Mouse (Mus musculus) lung, embryonic 16.5 days (tissue): ENCODE results near the gene Ophn1. TPM values are rescaled to one million over a fixed set of nuclear protein-coding genes. Genes with fewer than 3 reads are reported as not detected.

Experiments used
- ATAC-seq: fragments of 200-750 bp; cut with Nextera tagmentation; 2 replicates; pipeline ENCODE4 v1.8.0; 2017; ENCODE audit warnings: low read depth, mild to moderate bottlenecking, moderate library complexity
- H3K27ac ChIP-seq: fragments of 300-500 bp; sonication (generic); 2 replicates; pipeline ENCODE4 v1.5.1; 2014; ENCODE audit warnings: mild to moderate bottlenecking, control low read depth, low read length
- H3K27me3 ChIP-seq: fragments of 300-500 bp; sonication (generic); 2 replicates; pipeline ENCODE4 v1.6.1; 2014; ENCODE audit warnings: low read depth, low read length, mixed read lengths; ENCODE audit not compliant: control insufficient read depth, insufficient read depth
- H3K36me3 ChIP-seq: fragments of 300-500 bp; sonication (generic); 2 replicates; pipeline ENCODE4 v1.6.1; 2014; ENCODE audit warnings: low read length; ENCODE audit not compliant: control insufficient read depth, insufficient read depth
- H3K4me1 ChIP-seq: fragments of 300-500 bp; sonication (generic); replicated peaks from 2 replicates; pipeline ENCODE4 v1.6.1; 2014; ENCODE audit warnings: low read length, mixed read lengths; ENCODE audit not compliant: control insufficient read depth, insufficient read depth
- H3K4me2 ChIP-seq: fragments of 300-500 bp; sonication (generic); 2 replicates; pipeline ENCODE4 v1.6.1; 2014; ENCODE audit warnings: low read depth, low read length, control low read depth
- H3K4me3 ChIP-seq: fragments of 300-500 bp; sonication (generic); 2 replicates; pipeline ENCODE4 v1.5.1; 2014; ENCODE audit warnings: mild to moderate bottlenecking, low read length, control low read depth
- H3K9ac ChIP-seq: fragments of 300-500 bp; sonication (generic); 2 replicates; pipeline ENCODE4 v1.6.1; 2014; ENCODE audit warnings: low read length, control low read depth
- H3K9me3 ChIP-seq: fragments of 300-500 bp; sonication (generic); 2 replicates; pipeline ENCODE4 v1.6.1; 2016; ENCODE audit warnings: low read length; ENCODE audit not compliant: control insufficient read depth
- WGBS: fragments of 180-500 bp; shearing (Covaris S2); extraction: QIAGEN DNeasy Blood & Tissue Kit; methylation state at CpG from one replicate; pipeline ENCODE4 v1.1.7; 2014; 5-methylcytosine and 5-hydroxymethylcytosine counted together
- polyA plus RNA-seq: library from polyadenylated mRNA; unstranded; fragments of >200 nt; fragmentation: Nextera tagmentation; extraction: Ambion mirVana; gene quantifications from 2 replicates; pipeline ENCODE4 v1.2.1, GENCODE M21; 2015

Ophn1 gene
- polyA plus RNA-seq, 1 experiment from 2014 or later = 19.1 TPM

DNA sequence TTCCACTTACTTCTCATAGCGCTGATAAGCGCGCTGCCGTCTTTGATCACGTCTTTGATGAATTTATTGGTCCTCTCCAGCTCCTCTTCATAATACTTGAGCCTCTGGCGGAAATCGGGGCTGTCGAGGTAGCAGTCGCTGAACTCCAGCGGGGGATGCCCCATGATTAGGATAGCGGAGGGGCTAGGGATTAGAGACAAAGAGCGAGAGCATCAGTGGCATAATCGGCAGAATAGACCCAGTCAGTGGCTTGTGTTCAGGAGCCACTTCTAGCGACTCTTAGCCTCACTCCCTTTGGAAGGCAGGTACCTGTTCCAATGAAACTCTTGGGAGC, 786 bp downstream of the Ophn1 start:
- 0 out of 2 replicates have a peak, but pooled peaks cover 5% of the 10 kb centered on the region for H3K4me1 ChIP-seq
- H3K9ac ChIP-seq = peak overlapping the region; percentile 58
- ATAC-seq = 0 out of 2 replicates have a peak, but pooled peaks have one; percentile 6
- H3K27me3 ChIP-seq = peaks cover 3% of the 10 kb centered on the region; the same call in 1 of the 2 replicates
- H3K4me3 ChIP-seq = peak overlapping the region; percentile 60
- WGBS = 13% methylated on average over 14 of the region's 14 CpGs
- H3K9me3 ChIP-seq = no peaks in the 10 kb centered on the region
- peak overlapping the region; percentile 68 for H3K4me2 ChIP-seq
- H3K36me3 ChIP-seq = no peaks in the 10 kb centered on the region
- H3K27ac ChIP-seq = peak overlapping the region; percentile 83

DNA sequence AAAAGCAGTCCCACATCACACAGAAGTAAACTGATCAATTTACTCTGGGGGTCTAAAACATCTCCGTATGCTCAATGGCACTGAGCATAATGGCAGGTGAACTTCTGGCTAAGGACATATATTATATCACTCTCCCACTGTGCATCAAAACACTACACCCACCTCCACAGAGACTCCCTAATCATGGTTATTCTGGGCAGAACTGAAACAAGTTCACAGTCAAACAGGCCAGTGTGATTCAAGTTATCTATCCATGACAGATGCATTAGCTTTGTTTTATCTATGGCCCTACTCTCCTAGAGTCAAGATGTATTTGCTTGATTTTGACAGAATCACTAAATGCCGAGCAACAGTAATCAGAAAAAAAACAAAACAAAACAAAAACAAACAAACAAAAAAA, 8.8 kb downstream of the Ophn1 start:
- Histone ChIP-seq H3K36me3 (no peaks in the 10 kb centered on the region), H3K4me1 (no peaks in the 10 kb centered on the region), H3K27ac (no peak overlapping the region), H3K9ac (no peak overlapping the region), H3K9me3 (no peaks in the 10 kb centered on the region), H3K27me3 (no peaks in the 10 kb centered on the region; the same call in 1 of the 2 replicates), H3K4me2 (no peak overlapping the region), H3K4me3 (no peak overlapping the region)
- ATAC-seq = no peak
- WGBS = 91% methylated on average over 2 of the region's 2 CpGs

DNA sequence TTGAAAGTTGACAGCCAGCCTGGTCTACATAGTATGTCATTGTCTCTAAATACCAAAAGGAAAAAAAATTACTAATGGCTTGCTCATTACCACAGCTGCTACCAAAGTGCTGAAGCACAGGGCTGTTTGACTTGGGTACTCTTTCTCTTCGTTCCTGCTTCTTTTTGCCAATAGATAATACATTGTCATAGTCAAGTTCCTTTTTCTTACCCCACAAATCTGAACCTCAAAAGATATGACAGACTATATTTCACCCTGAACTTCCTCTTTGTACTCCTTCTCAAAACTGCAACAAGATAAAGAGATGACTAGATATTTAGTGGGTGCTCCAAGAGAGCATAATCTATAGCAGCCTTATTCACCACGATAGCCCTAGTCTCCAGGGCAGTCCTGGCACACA, 9.7 kb downstream of the Ophn1 start:
- Histone ChIP-seq H3K27ac (no peak overlapping the region), H3K9me3 (no peaks in the 10 kb centered on the region), H3K36me3 (no peaks in the 10 kb centered on the region), H3K9ac (no peak overlapping the region), H3K4me3 (no peak overlapping the region), H3K4me1 (no peaks in the 10 kb centered on the region), H3K27me3 (no peaks in the 10 kb centered on the region; the same call in 1 of the 2 replicates), H3K4me2 (no peak overlapping the region)
- 74% methylated on average over 2 of the region's 2 CpGs for WGBS
- ATAC-seq = no peak

DNA sequence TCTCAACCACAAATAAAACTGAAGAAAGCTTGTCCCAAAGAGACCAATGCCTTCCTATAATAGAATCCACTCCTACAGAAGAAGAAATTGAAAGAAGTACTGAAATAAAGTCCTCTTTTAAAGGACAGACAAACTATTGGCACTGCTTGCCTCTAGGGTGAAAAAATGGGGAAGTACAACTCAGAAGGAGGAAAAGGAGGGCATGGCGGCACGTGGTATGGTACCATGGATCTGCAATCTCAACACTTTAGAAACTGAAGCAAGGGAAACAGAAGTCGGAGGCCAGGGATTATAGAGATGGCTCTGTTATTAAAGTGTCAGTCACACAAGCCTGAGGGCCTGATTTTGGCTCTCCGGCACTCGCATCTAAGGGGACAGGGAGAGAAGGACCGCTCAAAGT, 10.5 kb downstream of the Ophn1 start:
- Histone ChIP-seq H3K9ac (no peak overlapping the region), H3K9me3 (no peaks in the 10 kb centered on the region), H3K4me2 (no peak overlapping the region), H3K27me3 (no peaks in the 10 kb centered on the region; the same call in 1 of the 2 replicates), H3K27ac (no peak overlapping the region), H3K4me1 (no peaks in the 10 kb centered on the region), H3K36me3 (no peaks in the 10 kb centered on the region), H3K4me3 (no peak overlapping the region)
- WGBS = 84% methylated on average over 6 of the region's 6 CpGs
- ATAC-seq = no peak

DNA sequence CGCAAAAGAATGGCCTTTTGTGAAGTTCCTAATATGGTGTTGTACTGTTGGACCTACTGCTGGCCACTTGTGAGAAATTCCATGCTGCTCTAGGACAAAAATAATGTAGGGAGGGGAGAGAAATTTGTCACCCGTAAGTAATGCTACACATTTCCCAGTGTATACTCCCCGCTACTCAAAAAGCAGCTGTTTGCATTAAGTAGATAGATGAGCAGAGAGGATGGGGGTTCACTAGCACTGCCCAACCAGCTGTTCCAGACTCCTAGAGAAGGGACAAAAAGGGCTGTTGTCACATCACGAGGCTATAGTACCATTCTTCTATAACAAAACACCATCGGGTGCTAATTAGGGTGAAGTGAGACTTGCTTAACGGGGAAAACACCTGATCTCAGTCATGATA, 15.7 kb downstream of the Ophn1 start:
- Histone ChIP-seq H3K4me2 (no peak overlapping the region), H3K9ac (no peak overlapping the region), H3K27ac (no peak overlapping the region), H3K36me3 (no peaks in the 10 kb centered on the region), H3K4me3 (no peak overlapping the region), H3K9me3 (no peaks in the 10 kb centered on the region), H3K27me3 (no peaks in the 10 kb centered on the region), H3K4me1 (no peaks in the 10 kb centered on the region)
- ATAC-seq = no peak
- 76% methylated on average over 6 of the region's 6 CpGs for WGBS

DNA sequence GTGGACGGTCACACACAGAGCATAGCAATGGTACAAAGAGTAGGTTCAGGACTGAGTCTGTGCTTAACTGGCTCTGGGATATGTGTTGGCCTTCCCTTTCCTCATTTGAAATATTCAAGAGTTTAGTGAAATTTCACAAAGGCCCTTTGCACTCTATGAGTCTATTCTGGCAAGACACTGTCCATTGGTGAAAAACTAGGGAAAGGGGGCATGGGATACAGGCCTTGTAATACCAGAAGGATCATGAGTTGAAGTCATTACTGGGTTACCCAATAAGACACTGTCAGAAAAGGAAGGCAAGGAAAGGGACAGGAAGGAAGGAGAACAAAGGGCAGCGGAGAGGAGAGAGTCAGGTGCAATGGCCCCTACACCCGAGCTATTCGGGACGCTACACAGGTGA, 16.7 kb downstream of the Ophn1 start:
- H3K27ac ChIP-seq = no peak overlapping the region
- WGBS = 76% methylated on average over 5 of the region's 5 CpGs
- H3K4me2 ChIP-seq = no peak overlapping the region
- H3K9me3 ChIP-seq = no peaks in the 10 kb centered on the region
- no peak overlapping the region for H3K9ac ChIP-seq
- no peaks in the 10 kb centered on the region for H3K27me3 ChIP-seq
- H3K36me3 ChIP-seq = no peaks in the 10 kb centered on the region
- ATAC-seq = no peak
- no peak overlapping the region for H3K4me3 ChIP-seq
- no peaks in the 10 kb centered on the region for H3K4me1 ChIP-seq

DNA sequence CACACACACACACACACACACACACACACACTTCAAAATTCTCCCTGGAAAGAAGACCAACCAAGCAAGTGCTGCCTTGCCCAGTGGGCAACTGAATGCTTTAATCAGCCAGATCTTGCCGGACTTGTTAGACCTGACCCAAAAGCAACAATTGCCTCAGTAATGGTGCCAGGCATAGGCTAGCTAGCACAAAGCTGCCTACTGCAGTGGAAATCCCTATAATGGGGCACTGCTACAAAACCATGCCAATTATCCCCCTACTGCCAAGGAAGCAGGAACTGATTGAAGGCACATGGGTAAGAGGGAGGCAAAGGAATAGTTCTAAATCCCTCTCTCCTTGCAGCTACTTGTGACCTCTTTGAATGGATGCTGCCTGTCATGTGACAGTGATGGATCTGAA, 18.8 kb downstream of the Ophn1 start:
- 64% methylated on average over 1 of the region's 1 CpGs for WGBS
- H3K27me3 ChIP-seq = no peaks in the 10 kb centered on the region
- H3K9me3 ChIP-seq = no peaks in the 10 kb centered on the region
- no peak overlapping the region for H3K4me2 ChIP-seq
- no peaks in the 10 kb centered on the region for H3K36me3 ChIP-seq
- H3K27ac ChIP-seq = no peak overlapping the region
- no peaks in the 10 kb centered on the region for H3K4me1 ChIP-seq
- no peak overlapping the region for H3K9ac ChIP-seq
- no peak overlapping the region for H3K4me3 ChIP-seq
- no peak for ATAC-seq

DNA sequence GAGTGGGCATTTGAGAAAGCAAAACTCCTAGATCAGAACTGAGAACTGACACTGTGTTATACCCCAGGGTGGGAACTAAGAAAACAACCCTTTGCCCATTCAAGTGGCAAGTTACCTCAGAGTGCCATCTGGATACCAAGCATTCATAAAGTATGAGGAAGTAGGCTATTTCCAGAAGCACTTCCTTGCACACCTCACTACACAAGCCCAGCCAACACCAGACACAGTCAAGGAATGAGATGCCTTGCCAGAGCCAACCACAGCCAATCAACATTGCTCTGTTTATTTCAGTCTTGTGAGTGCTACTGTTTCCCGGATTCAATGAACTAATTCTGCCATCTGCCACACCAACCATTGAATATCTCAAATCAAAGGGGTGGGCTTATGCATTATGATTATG, 20.3 kb downstream of the Ophn1 start:
- Histone ChIP-seq H3K4me1 (no peaks in the 10 kb centered on the region), H3K4me2 (no peak overlapping the region), H3K27me3 (peaks cover 2% of the 10 kb centered on the region; the same call in 1 of the 2 replicates), H3K27ac (no peak overlapping the region), H3K9ac (no peak overlapping the region), H3K9me3 (no peaks in the 10 kb centered on the region), H3K4me3 (no peak overlapping the region), H3K36me3 (no peaks in the 10 kb centered on the region)
- no peak for ATAC-seq
- WGBS = 64% methylated on average over 1 of the region's 1 CpGs

DNA sequence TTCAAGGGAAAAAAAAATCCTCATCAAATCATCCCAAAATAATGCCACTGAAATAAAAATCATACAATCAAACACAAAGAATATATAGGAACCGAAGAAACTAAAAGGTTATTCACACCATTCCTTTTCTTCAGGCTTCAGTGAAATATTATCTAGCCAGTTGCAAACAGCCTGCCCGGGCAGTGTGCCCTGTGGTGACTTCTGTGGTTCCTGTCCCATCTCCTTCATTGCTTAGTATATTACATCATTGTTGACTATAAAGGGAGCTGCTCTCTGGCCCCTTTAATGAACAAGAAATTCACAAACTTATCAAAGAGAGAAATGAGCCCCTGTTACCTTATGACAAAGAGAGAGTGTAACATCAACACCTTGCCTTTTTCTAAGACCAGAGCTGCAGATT, 21.1 kb downstream of the Ophn1 start:
- Histone ChIP-seq H3K4me3 (no peak overlapping the region), H3K4me2 (no peak overlapping the region), H3K27me3 (peaks cover 2% of the 10 kb centered on the region; the same call in 1 of the 2 replicates), H3K27ac (no peak overlapping the region), H3K9me3 (no peaks in the 10 kb centered on the region), H3K36me3 (no peaks in the 10 kb centered on the region), H3K4me1 (no peaks in the 10 kb centered on the region), H3K9ac (no peak overlapping the region)
- WGBS = 72% methylated on average over 2 of the region's 2 CpGs
- ATAC-seq = no peak

DNA sequence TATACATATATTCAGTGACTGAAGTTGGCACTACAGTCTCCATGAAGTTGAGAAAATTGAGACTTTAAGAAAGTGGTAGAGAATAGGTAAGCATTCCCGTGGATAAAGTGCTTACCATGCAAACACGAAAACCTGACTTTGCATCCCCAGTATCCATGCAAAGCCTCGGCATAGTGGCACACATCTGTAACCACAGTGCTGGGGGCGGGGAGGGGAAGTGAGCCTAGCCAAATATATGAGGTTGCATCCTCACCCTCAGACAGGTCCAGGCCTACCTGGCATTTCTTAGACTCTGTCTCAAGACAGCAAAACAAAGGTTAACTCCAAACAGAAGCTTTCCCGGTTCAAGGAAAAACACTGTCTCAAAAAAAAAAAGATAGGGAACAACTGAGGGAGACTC, 21.7 kb downstream of the Ophn1 start:
- 64% methylated on average over 5 of the region's 5 CpGs for WGBS
- H3K36me3 ChIP-seq = no peaks in the 10 kb centered on the region
- H3K4me3 ChIP-seq = no peak overlapping the region
- no peak overlapping the region for H3K27ac ChIP-seq
- H3K9me3 ChIP-seq = no peaks in the 10 kb centered on the region
- no peak overlapping the region for H3K9ac ChIP-seq
- no peak for ATAC-seq
- peaks cover 2% of the 10 kb centered on the region; the same call in 1 of the 2 replicates for H3K27me3 ChIP-seq
- H3K4me1 ChIP-seq = no peaks in the 10 kb centered on the region
- no peak overlapping the region for H3K4me2 ChIP-seq
